Mouse (Mus musculus) ES-E14 (cell line): ENCODE data around the gene Tff1. TPM values are rescaled to one million over a fixed set of nuclear protein-coding genes. Genes with fewer than 3 reads are reported as not detected.

Source experiments
- DNase-seq: peaks from one replicate; pipeline ENCODE4 v3.0.0-alpha.2; 2013; ENCODE audit warnings: low read depth, low spot score
- H3K27ac ChIP-seq: 2 replicates; pipeline ENCODE4 v1.5.1; 2012; ENCODE audit warnings: low read depth, mild to moderate bottlenecking, low read length, moderate library complexity, mixed read lengths; ENCODE audit not compliant: poor library complexity, insufficient read depth, severe bottlenecking
- H3K36me3 ChIP-seq: 2 replicates; pipeline ENCODE4 v1.6.1; 2012; ENCODE audit warnings: mild to moderate bottlenecking, low read length, moderate library complexity, mixed read lengths; ENCODE audit not compliant: control insufficient read depth, poor library complexity, insufficient read depth, severe bottlenecking
- H3K4me1 ChIP-seq, 2 experiments: fragments of 150-350 bp in 1 of 2; sonication (generic) in 1 of 2; 2 replicates each; pipeline ENCODE4 v1.6.1; 2012; ENCODE audit warnings: low read length in 2 of 2, mild to moderate bottlenecking in 1 of 2, mixed read lengths in 1 of 2; ENCODE audit not compliant: control insufficient read depth in 2 of 2, insufficient read depth in 2 of 2, poor library complexity in 1 of 2
- H3K4me3 ChIP-seq, 2 experiments: fragments of 150-350 bp in 1 of 2; sonication (generic) in 1 of 2; 2 replicates each; pipeline ENCODE4 v1.5.1; 2012; ENCODE audit warnings: low read length in 2 of 2, low read depth in 1 of 2, mild to moderate bottlenecking in 1 of 2, mixed read lengths in 1 of 2; ENCODE audit not compliant: insufficient read depth in 1 of 2, poor library complexity in 1 of 2, severe bottlenecking in 1 of 2
- H3K9ac ChIP-seq: 2 replicates; pipeline ENCODE4 v1.6.1; 2012; ENCODE audit warnings: low read depth, mild to moderate bottlenecking, low read length, mixed read lengths; ENCODE audit not compliant: poor library complexity, insufficient read depth, severe bottlenecking
- H3K9me3 ChIP-seq: fragments of 150-350 bp; sonication (generic); 2 replicates; pipeline ENCODE4 v1.6.1; 2012; ENCODE audit warnings: low read depth, mild to moderate bottlenecking, low read length; ENCODE audit not compliant: control insufficient read depth, insufficient read depth
- CHD2 ChIP-seq: IDR thresholded peaks from 2 replicates; pipeline ENCODE4 v1.6.1; 2014; ENCODE audit warnings: mild to moderate bottlenecking, low read depth, low read length, inconsistent platforms
- HCFC1 ChIP-seq: IDR thresholded peaks from 2 replicates; pipeline ENCODE4 v1.6.1; 2012; ENCODE audit warnings: low read length, inconsistent platforms, borderline replicate concordance; ENCODE audit not compliant: insufficient read depth
- MAFK ChIP-seq: IDR thresholded peaks from 2 replicates; pipeline ENCODE4 v1.6.1; 2014; ENCODE audit warnings: mild to moderate bottlenecking, low read depth, low read length, inconsistent platforms; ENCODE audit not compliant: insufficient read depth
- ZC3H11A ChIP-seq: IDR thresholded peaks from 2 replicates; pipeline ENCODE4 v1.6.1; 2012; ENCODE audit warnings: low read depth, mild to moderate bottlenecking, inconsistent platforms, low read length, borderline replicate concordance
- ZNF384 ChIP-seq: IDR thresholded peaks from 2 replicates; pipeline ENCODE4 v1.6.1; 2012; ENCODE audit warnings: low read depth, low read length, inconsistent platforms
- in situ Hi-C, 2 experiments: fragments of 600-800 bp; cut with MboI; formaldehyde crosslinking; loops; one replicate each; pipeline ENCODE4 v1.15.1; 2025; ENCODE audit warnings: low sequenced_read_pairs in 2 of 2, inconsistent platforms in 1 of 2; ENCODE audit not compliant: unreplicated experiment in 2 of 2
- total RNA-seq: library from RNA; depleted of rRNA; stranded (reverse); fragments of 300-350 nt; gene quantifications from 2 replicates; pipeline ENCODE4 v1.2.3, GENCODE M21; 2012

Gene Tff1
- total RNA-seq, 1 experiment = not detected

GRCm38 (mm10) chr17:31207771-31208334 lies 42.8 kb upstream of the Tff1 start, which contains the start of gene Ubash3a:
TSS of gene Ubash3a (plus strand) at chr17:31207873.
- no peak for TF ChIP-seq MAFK
- no peak for TF ChIP-seq ZC3H11A
- no peak for TF ChIP-seq HCFC1
- no peak for TF ChIP-seq CHD2
- no peak for TF ChIP-seq ZNF384
- H3K27ac ChIP-seq = no peak within 1 kb of the TSS
- in situ Hi-C loops = no loop called here

GRCm38 (mm10) chr17:31198877-31199276 lies 33.8 kb upstream of the Tff1 start, which contains the start of gene Tmprss3:
TSS of gene Tmprss3 (minus strand) at chr17:31198977.
- Histone ChIP-seq H3K9me3 (no peaks in the 10 kb centered on the region), H3K9ac (no peak within 1 kb of the TSS), H3K4me3 (peak within 1 kb of the TSS; percentile 13 to 39; a peak in 3 of 4 replicates), H3K36me3 (no peaks in the 10 kb centered on the region), H3K4me1 (no peaks in the 10 kb centered on the region; a peak in 1 of 4 replicates), H3K27ac (no peak within 1 kb of the TSS)
- DNase-seq = no peak
- in situ Hi-C loops = no loop called here
- no peak for TF ChIP-seq ZC3H11A
- TF ChIP-seq HCFC1 = no peak

More at GRCm38 (mm10) chr17:31207771-31208334, 42.8 kb upstream of the Tff1 start, which contains the start of gene Ubash3a:
- no peak for DNase-seq
- Histone ChIP-seq H3K9ac (no peak within 1 kb of the TSS), H3K36me3 (no peaks in the 10 kb centered on the region), H3K4me1 (peaks cover 2 to 8% of the 10 kb centered on the region in 2 experiments; a peak in 1 of 4 replicates), H3K4me3 (no peak within 1 kb of the TSS), H3K9me3 (no peaks in the 10 kb centered on the region)

- Histone ChIP-seq H3K27ac (no peak overlapping the region), H3K9me3 (no peaks in the 10 kb centered on the region), H3K9ac (no peak overlapping the region), H3K4me1 (peaks cover 0 to 2% of the 10 kb centered on the region in 2 experiments; a peak in 1 of 4 replicates), H3K36me3 (no peaks in the 10 kb centered on the region), H3K4me3 (no peak overlapping the region)
- in situ Hi-C loops = no loop called here
- DNase-seq = no peak
- TF ChIP-seq CHD2 (no peak), ZNF384 (no peak), HCFC1 (no peak), ZC3H11A (no peak), MAFK (no peak)
Measured at GRCm38 (mm10) chr17:31196283-31196682, 31.2 kb upstream of the Tff1 start.

- peaks cover 0 to 2% of the 10 kb centered on the region in 2 experiments; a peak in 1 of 4 replicates for H3K4me1 ChIP-seq
- H3K9me3 ChIP-seq = no peaks in the 10 kb centered on the region
- in situ Hi-C loops = no loop called here
- no peak overlapping the region for H3K4me3 ChIP-seq
- DNase-seq = no peak
- H3K27ac ChIP-seq = no peak overlapping the region
- no peaks in the 10 kb centered on the region for H3K36me3 ChIP-seq
- no peak for TF ChIP-seq ZC3H11A
- no peak for TF ChIP-seq MAFK
- no peak for TF ChIP-seq HCFC1
- no peak for TF ChIP-seq ZNF384
- no peak for TF ChIP-seq CHD2
- H3K9ac ChIP-seq = no peak overlapping the region
Measured at GRCm38 (mm10) chr17:31195207-31195606, 30.1 kb upstream of the Tff1 start.
